Mouse (Mus musculus): ENCODE data around the gene Naa16. TPM values are rescaled to one million over a fixed set of nuclear protein-coding genes. Genes with fewer than 3 reads are reported as not detected.
A peak's percentile ranks its signal among the peaks of the same experiment; 100 is the strongest.

The Naa16 gene
- polyA plus RNA-seq, 1 experiment from 2014 or later = 37.8 TPM

- H3K4me2 ChIP-seq (replicated peaks; ENCODE audit: low read depth, low read length) = peak within 1 kb of the TSS; percentile 57
- H3K4me1 ChIP-seq (ENCODE audit: insufficient read depth, low read length) = no peaks in the 10 kb centered on the region
- peak within 1 kb of the TSS; percentile 76 for H3K9ac ChIP-seq (replicated peaks; ENCODE audit: low read length)
- 19% methylated on average over 23 of the region's 23 CpGs for WGBS
- peak within 1 kb of the TSS; percentile 67 for H3K4me3 ChIP-seq (ENCODE audit: low read length)
- H3K27ac ChIP-seq (ENCODE audit: low read length) = peak within 1 kb of the TSS; percentile 90
- no peaks in the 10 kb centered on the region for H3K9me3 ChIP-seq (ENCODE audit: low read length)
- peaks cover 13% of the 10 kb centered on the region; the same call in 1 of the 2 replicates for H3K36me3 ChIP-seq (ENCODE audit: insufficient read depth, low read length)
- H3K27me3 ChIP-seq (ENCODE audit: insufficient read depth, low read length) = no peaks in the 10 kb centered on the region
- ATAC-seq (ENCODE audit: low FRiP score, low TSS enrichment) = peak; percentile 92
These were observed 6.9 kb upstream of the Naa16 start, which contains the start of gene Mtrf1 for GRCm38 (mm10) chr14:79397321-79398122. Gene Mtrf1, plus strand, starts transcription at chr14:79397772.

GRCm38 (mm10) chr14:79394564-79394963 lies 4.0 kb upstream of the Naa16 start:
- Histone ChIP-seq H3K4me3 (ENCODE audit: low read length) (no peak overlapping the region), H3K27me3 (ENCODE audit: insufficient read depth, low read length) (no peaks in the 10 kb centered on the region), H3K36me3 (ENCODE audit: insufficient read depth, low read length) (no peaks in the 10 kb centered on the region), H3K27ac (ENCODE audit: low read length) (no peak overlapping the region), H3K9ac (replicated peaks; ENCODE audit: low read length) (no peak overlapping the region), H3K4me1 (ENCODE audit: insufficient read depth, low read length) (peaks cover under 1% of the 10 kb centered on the region; the same call in 1 of the 2 replicates), H3K9me3 (ENCODE audit: low read length) (no peaks in the 10 kb centered on the region), H3K4me2 (replicated peaks; ENCODE audit: low read depth, low read length) (no peak overlapping the region)
- no peak for ATAC-seq (ENCODE audit: low FRiP score, low TSS enrichment)

- 33% methylated on average over 1 of the region's 1 CpGs for WGBS
- Histone ChIP-seq H3K4me1 (ENCODE audit: insufficient read depth, low read length) (peaks cover 10% of the 10 kb centered on the region), H3K36me3 (ENCODE audit: insufficient read depth, low read length) (no peaks in the 10 kb centered on the region), H3K4me3 (ENCODE audit: low read length) (no peak overlapping the region), H3K27me3 (ENCODE audit: insufficient read depth, low read length) (no peaks in the 10 kb centered on the region), H3K4me2 (replicated peaks; ENCODE audit: low read depth, low read length) (no peak overlapping the region), H3K9me3 (ENCODE audit: low read length) (no peaks in the 10 kb centered on the region), H3K9ac (replicated peaks; ENCODE audit: low read length) (no peak overlapping the region), H3K27ac (ENCODE audit: low read length) (0 out of 2 replicates have a peak overlapping the region, but pooled peaks have one; percentile 7)
- ATAC-seq (ENCODE audit: low FRiP score, low TSS enrichment) = no peak
These were observed 2.7 kb upstream of the Naa16 start for GRCm38 (mm10) chr14:79393289-79393688.

GRCm38 (mm10) chr14:79389438-79390264 lies 927 bp downstream of the Naa16 start:
- under 1% methylated on average over 16 of the region's 16 CpGs for WGBS
- peaks cover 10% of the 10 kb centered on the region for H3K36me3 ChIP-seq (ENCODE audit: insufficient read depth, low read length)
- H3K4me2 ChIP-seq (replicated peaks; ENCODE audit: low read depth, low read length) = peak overlapping the region; percentile 89
- peak overlapping the region; percentile 98 for H3K9ac ChIP-seq (replicated peaks; ENCODE audit: low read length)
- H3K4me1 ChIP-seq (ENCODE audit: insufficient read depth, low read length) = peaks cover 10% of the 10 kb centered on the region
- H3K9me3 ChIP-seq (ENCODE audit: low read length) = no peaks in the 10 kb centered on the region
- H3K27ac ChIP-seq (ENCODE audit: low read length) = peak overlapping the region; percentile 99
- peak overlapping the region; percentile 87 for H3K4me3 ChIP-seq (ENCODE audit: low read length)
- no peaks in the 10 kb centered on the region for H3K27me3 ChIP-seq (ENCODE audit: insufficient read depth, low read length)
- peak; percentile 11; the same call in 1 of the 2 replicates for ATAC-seq (ENCODE audit: low FRiP score, low TSS enrichment)

- H3K4me1 ChIP-seq (ENCODE audit: insufficient read depth, low read length) = peaks cover 10% of the 10 kb centered on the region
- H3K9ac ChIP-seq (replicated peaks; ENCODE audit: low read length) = no peak overlapping the region
- no peak for ATAC-seq (ENCODE audit: low FRiP score, low TSS enrichment)
- peaks cover 10% of the 10 kb centered on the region for H3K36me3 ChIP-seq (ENCODE audit: insufficient read depth, low read length)
- H3K27ac ChIP-seq (ENCODE audit: low read length) = no peak overlapping the region
- H3K9me3 ChIP-seq (ENCODE audit: low read length) = no peaks in the 10 kb centered on the region
- no peaks in the 10 kb centered on the region for H3K27me3 ChIP-seq (ENCODE audit: insufficient read depth, low read length)
- H3K4me2 ChIP-seq (replicated peaks; ENCODE audit: low read depth, low read length) = no peak overlapping the region
- H3K4me3 ChIP-seq (ENCODE audit: low read length) = no peak overlapping the region
- 85% methylated on average over 3 of the region's 3 CpGs for WGBS
These were observed 2.3 kb downstream of the Naa16 start for GRCm38 (mm10) chr14:79388304-79388703.

GRCm38 (mm10) chr14:79383120-79383519 lies 7.5 kb downstream of the Naa16 start:
- no peaks in the 10 kb centered on the region for H3K4me1 ChIP-seq (ENCODE audit: insufficient read depth, low read length)
- H3K27me3 ChIP-seq (ENCODE audit: insufficient read depth, low read length) = no peaks in the 10 kb centered on the region
- no peak overlapping the region for H3K4me3 ChIP-seq (ENCODE audit: low read length)
- H3K27ac ChIP-seq (ENCODE audit: low read length) = no peak overlapping the region
- no peaks in the 10 kb centered on the region for H3K9me3 ChIP-seq (ENCODE audit: low read length)
- no peak overlapping the region for H3K9ac ChIP-seq (replicated peaks; ENCODE audit: low read length)
- WGBS = 91% methylated on average over 7 of the region's 7 CpGs
- H3K36me3 ChIP-seq (ENCODE audit: insufficient read depth, low read length) = peaks cover 25% of the 10 kb centered on the region
- no peak for ATAC-seq (ENCODE audit: low FRiP score, low TSS enrichment)
- H3K4me2 ChIP-seq (replicated peaks; ENCODE audit: low read depth, low read length) = no peak overlapping the region

- Histone ChIP-seq H3K36me3 (ENCODE audit: insufficient read depth, low read length) (peaks cover 31% of the 10 kb centered on the region), H3K9ac (replicated peaks; ENCODE audit: low read length) (no peak overlapping the region), H3K4me1 (ENCODE audit: insufficient read depth, low read length) (no peaks in the 10 kb centered on the region), H3K9me3 (ENCODE audit: low read length) (no peaks in the 10 kb centered on the region), H3K4me3 (ENCODE audit: low read length) (no peak overlapping the region), H3K27me3 (ENCODE audit: insufficient read depth, low read length) (no peaks in the 10 kb centered on the region), H3K27ac (ENCODE audit: low read length) (no peak overlapping the region), H3K4me2 (replicated peaks; ENCODE audit: low read depth, low read length) (no peak overlapping the region)
- no peak for ATAC-seq (ENCODE audit: low FRiP score, low TSS enrichment)
These were observed 13.5 kb downstream of the Naa16 start for GRCm38 (mm10) chr14:79377041-79377440.

GRCm38 (mm10) chr14:79358055-79358454 lies 32.5 kb downstream of the Naa16 start:
- Histone ChIP-seq H3K27ac (ENCODE audit: low read length) (no peak overlapping the region), H3K9ac (replicated peaks; ENCODE audit: low read length) (no peak overlapping the region), H3K36me3 (ENCODE audit: insufficient read depth, low read length) (peaks cover 37% of the 10 kb centered on the region), H3K27me3 (ENCODE audit: insufficient read depth, low read length) (no peaks in the 10 kb centered on the region), H3K4me2 (replicated peaks; ENCODE audit: low read depth, low read length) (no peak overlapping the region), H3K9me3 (ENCODE audit: low read length) (no peaks in the 10 kb centered on the region), H3K4me3 (ENCODE audit: low read length) (no peak overlapping the region), H3K4me1 (ENCODE audit: insufficient read depth, low read length) (no peaks in the 10 kb centered on the region)
- 86% methylated on average over 2 of the region's 2 CpGs for WGBS
- ATAC-seq (ENCODE audit: low FRiP score, low TSS enrichment) = no peak

GRCm38 (mm10) chr14:79346384-79346783 lies 44.2 kb downstream of the Naa16 start:
- Histone ChIP-seq H3K4me3 (ENCODE audit: low read length) (no peak overlapping the region), H3K27me3 (ENCODE audit: insufficient read depth, low read length) (no peaks in the 10 kb centered on the region), H3K27ac (ENCODE audit: low read length) (no peak overlapping the region), H3K4me1 (ENCODE audit: insufficient read depth, low read length) (no peaks in the 10 kb centered on the region), H3K9ac (replicated peaks; ENCODE audit: low read length) (no peak overlapping the region), H3K4me2 (replicated peaks; ENCODE audit: low read depth, low read length) (no peak overlapping the region), H3K9me3 (ENCODE audit: low read length) (no peaks in the 10 kb centered on the region), H3K36me3 (ENCODE audit: insufficient read depth, low read length) (peaks cover 49% of the 10 kb centered on the region)
- WGBS = 86% methylated on average over 3 of the region's 3 CpGs
- ATAC-seq (ENCODE audit: low FRiP score, low TSS enrichment) = no peak
